ENCODE assay signal across 23 mouse cellular contexts in genomic region chr16:96676663-96677062, GRCm38 (mm10).
"Had no signal": no experiment of that assay in that cellular context is flagged by ENCODE, and none has a peak within 500 bp of the region (broad histone marks: within the 10 kb centered on the region; RNA-seq: fewer than 3 reads in every experiment).

No protein-coding gene starts in this region.

- ATAC-seq: intestine, postnatal 0 days; lung, postnatal 0 days had no signal

- DNase-seq: kidney, adult 2 months; kidney, postnatal 10 days; kidney, postnatal 36 days; layer of hippocampus, postnatal 36 days; left cerebral cortex, postnatal 4 days; lung, embryonic 14.5 days; midbrain, embryonic 14.5 days; retina, postnatal 1 day; right cerebral cortex, postnatal 25 days; spleen, adult 18-20 months; thymus, postnatal 4 days had no signal

- H3K4me3 ChIP-seq: kidney, embryonic 15.5 days; left cerebral cortex, adult 2 months; limb, embryonic 12.5 days; limb, embryonic 15.5 days; myocyte; neural tube, embryonic 13.5 days; stomach, embryonic 15.5 days had no signal

- H3K4me1 ChIP-seq: stomach, embryonic 15.5 days had no signal

- H3K27me3 ChIP-seq: limb, embryonic 15.5 days; stomach, embryonic 15.5 days had no signal

- H3K4me2 ChIP-seq: kidney, embryonic 15.5 days; limb, embryonic 12.5 days; limb, embryonic 15.5 days; lung, embryonic 14.5 days; midbrain, embryonic 11.5 days; neural tube, embryonic 13.5 days; stomach, embryonic 15.5 days had no signal

- H3K9me3 ChIP-seq: kidney, embryonic 15.5 days; limb, embryonic 12.5 days; limb, embryonic 15.5 days; neural tube, embryonic 13.5 days; stomach, embryonic 15.5 days had no signal

- H3K9ac ChIP-seq: kidney, embryonic 15.5 days; limb, embryonic 12.5 days; limb, embryonic 15.5 days; liver, embryonic 14.5 days; lung, embryonic 14.5 days; neural tube, embryonic 13.5 days; stomach, embryonic 15.5 days had no signal

- H3K36me3 ChIP-seq: kidney, embryonic 15.5 days; limb, embryonic 12.5 days; limb, embryonic 15.5 days; stomach, embryonic 15.5 days had no signal

- H3K27ac ChIP-seq: kidney, embryonic 15.5 days; left cerebral cortex, adult 2 months; limb, embryonic 12.5 days; limb, embryonic 15.5 days; liver, embryonic 14.5 days; macrophage; neural tube, embryonic 13.5 days; stomach, embryonic 15.5 days had no signal
